Mouse (Mus musculus) heart, adult 2 months (tissue): ENCODE results near the gene Ndufa13.

Experiments
- CTCF ChIP-seq: fragments of 200-600 bp; IDR thresholded peaks from 2 replicates; pipeline ENCODE4 v1.8.1; 2022; ENCODE audit warnings: antibody characterized with exemption, mild to moderate bottlenecking, moderate library complexity
- EP300 ChIP-seq: fragments of 200-500 bp; IDR thresholded peaks from 2 replicates; pipeline ENCODE4 v1.6.1; 2011; ENCODE audit warnings: low read depth, low read length, control low read depth; ENCODE audit not compliant: insufficient read depth
- POLR2A ChIP-seq: fragments of 200-500 bp; IDR thresholded peaks from 2 replicates; pipeline ENCODE4 v1.6.1; 2011; ENCODE audit warnings: mild to moderate bottlenecking, low read depth, low read length, control low read depth; ENCODE audit not compliant: insufficient read depth

DNA sequence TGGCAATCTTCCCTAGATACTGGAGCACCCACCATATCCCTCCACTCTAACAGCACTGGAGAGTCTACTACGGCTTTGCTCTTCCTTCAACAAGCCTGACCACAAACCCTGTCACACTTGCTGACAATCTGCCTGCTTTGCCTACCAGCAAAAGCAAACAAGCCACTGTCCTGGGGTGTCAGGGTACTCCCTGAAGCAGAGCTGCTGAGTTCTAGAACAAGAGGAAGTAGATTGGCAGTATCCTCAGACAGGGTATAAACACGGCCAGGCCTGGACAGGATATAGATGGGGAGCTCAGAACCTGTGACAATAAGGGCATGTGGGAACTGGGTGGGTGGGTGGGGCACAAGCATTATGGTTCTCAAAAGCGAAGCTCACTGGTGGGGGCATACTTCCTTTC lies 35.1 kb upstream of the Ndufa13 start:
- TF ChIP-seq EP300 (no peak), CTCF (no peak), POLR2A (no peak)
